Mouse (Mus musculus): ENCODE results near the gene Osbp2.

DNA sequence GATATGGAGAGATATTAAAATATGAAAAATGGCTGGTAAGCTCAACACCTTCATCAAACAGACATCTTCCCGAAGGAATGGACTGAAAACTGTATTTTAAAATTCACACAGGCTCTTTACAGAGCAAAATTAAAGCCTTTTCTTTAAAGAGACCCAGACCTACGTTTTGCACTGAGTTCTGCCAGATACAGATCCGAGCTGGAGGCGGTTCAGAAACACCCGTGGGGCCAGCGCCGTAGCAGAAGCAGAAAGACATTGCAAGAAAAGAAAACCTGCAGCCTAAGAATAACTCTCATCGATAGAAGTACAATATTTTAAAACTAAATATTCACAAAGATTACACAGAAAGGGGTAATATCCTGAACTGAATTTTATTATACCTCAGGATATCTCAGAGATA is 121.3 kb downstream of the Osbp2 start:
- TF ChIP-seq GATA1 (IDR thresholded peaks at IDR 0.05; ENCODE audit: low read length) (no peak), TAL1 (IDR thresholded peaks at IDR 0.05; ENCODE audit: low read length) (no peak)
